Mouse (Mus musculus) kidney, embryonic 16.5 days (tissue): Measurements from ENCODE around the gene Irx3. TPM values are rescaled to one million over a fixed set of nuclear protein-coding genes. Genes with fewer than 3 reads are reported as not detected.

Experiments
- ATAC-seq: fragments of 200-750 bp; cut with Nextera tagmentation; 2 replicates; pipeline ENCODE4 v1.8.0; 2017; ENCODE audit warnings: moderate TSS enrichment; ENCODE audit not compliant: low FRiP score, low TSS enrichment
- H3K27ac ChIP-seq: fragments of 300-500 bp; sonication (generic); 2 replicates; pipeline ENCODE4 v1.5.1; 2014; ENCODE audit warnings: low read length
- H3K27me3 ChIP-seq: fragments of 300-500 bp; sonication (generic); 2 replicates; pipeline ENCODE4 v1.6.1; 2014; ENCODE audit warnings: low read length, control low read depth, mixed read lengths; ENCODE audit not compliant: insufficient read depth
- H3K36me3 ChIP-seq: fragments of 300-500 bp; sonication (generic); 2 replicates; pipeline ENCODE4 v1.6.1; 2014; ENCODE audit warnings: low read length, control low read depth, mixed read lengths; ENCODE audit not compliant: insufficient read depth
- H3K4me1 ChIP-seq: fragments of 300-500 bp; sonication (generic); 2 replicates; pipeline ENCODE4 v1.6.1; 2014; ENCODE audit warnings: low read length, control low read depth, mixed read lengths; ENCODE audit not compliant: insufficient read depth
- H3K4me2 ChIP-seq: fragments of 300-500 bp; sonication (generic); replicated peaks from 2 replicates; pipeline ENCODE4 v1.6.1; 2014; ENCODE audit warnings: low read depth, low read length
- H3K4me3 ChIP-seq: fragments of 300-500 bp; sonication (generic); 2 replicates; pipeline ENCODE4 v1.5.1; 2014; ENCODE audit warnings: mild to moderate bottlenecking, low read length
- H3K9ac ChIP-seq: fragments of 300-500 bp; sonication (generic); replicated peaks from 2 replicates; pipeline ENCODE4 v1.6.1; 2014; ENCODE audit warnings: low read length
- H3K9me3 ChIP-seq: fragments of 300-500 bp; sonication (generic); 2 replicates; pipeline ENCODE4 v1.6.1; 2016; ENCODE audit warnings: low read length, control low read depth
- WGBS: fragments of 180-500 bp; shearing (Covaris S2); extraction: QIAGEN DNeasy Blood & Tissue Kit; methylation state at CpG from one replicate; pipeline ENCODE4 v1.1.7; 2014; 5-methylcytosine and 5-hydroxymethylcytosine counted together
- polyA plus RNA-seq: library from polyadenylated mRNA; unstranded; fragments of >200 nt; fragmentation: Nextera tagmentation; extraction: Ambion mirVana; gene quantifications from 2 replicates; pipeline ENCODE4 v1.2.1, GENCODE M21; 2015

The Irx3 gene
- polyA plus RNA-seq, 1 experiment from 2014 or later, result 14.5 TPM

- no peaks in the 10 kb centered on the region for H3K9me3 ChIP-seq
- no peak overlapping the region for H3K4me3 ChIP-seq
- no peaks in the 10 kb centered on the region for H3K4me1 ChIP-seq
- no peak overlapping the region for H3K27ac ChIP-seq
- no peaks in the 10 kb centered on the region for H3K27me3 ChIP-seq
- no peak overlapping the region for H3K4me2 ChIP-seq
- no peaks in the 10 kb centered on the region for H3K36me3 ChIP-seq
- ATAC-seq, result no peak
- H3K9ac ChIP-seq, result no peak overlapping the region
- 80% methylated on average over 9 of the region's 9 CpGs for WGBS
Observed at GRCm38 (mm10) chr8:91787194-91787895, 14.5 kb downstream of the Irx3 start.

GRCm38 (mm10) chr8:91782940-91783339, 18.9 kb downstream of the Irx3 start:
- no peak overlapping the region for H3K4me3 ChIP-seq
- H3K4me1 ChIP-seq, result no peaks in the 10 kb centered on the region
- no peak overlapping the region for H3K27ac ChIP-seq
- no peaks in the 10 kb centered on the region for H3K9me3 ChIP-seq
- H3K27me3 ChIP-seq, result no peaks in the 10 kb centered on the region
- H3K4me2 ChIP-seq, result no peak overlapping the region
- no peak overlapping the region for H3K9ac ChIP-seq
- no peak for ATAC-seq
- no peaks in the 10 kb centered on the region for H3K36me3 ChIP-seq
- WGBS, result 80% methylated on average over 5 of the region's 5 CpGs

GRCm38 (mm10) chr8:91782201-91782600, 19.7 kb downstream of the Irx3 start:
- no peaks in the 10 kb centered on the region for H3K4me1 ChIP-seq
- no peak for ATAC-seq
- no peak overlapping the region for H3K4me2 ChIP-seq
- H3K9me3 ChIP-seq, result no peaks in the 10 kb centered on the region
- no peaks in the 10 kb centered on the region for H3K27me3 ChIP-seq
- H3K27ac ChIP-seq, result no peak overlapping the region
- no peak overlapping the region for H3K9ac ChIP-seq
- no peaks in the 10 kb centered on the region for H3K36me3 ChIP-seq
- WGBS, result 74% methylated on average over 7 of the region's 7 CpGs
- no peak overlapping the region for H3K4me3 ChIP-seq

GRCm38 (mm10) chr8:91780648-91781047, 21.2 kb downstream of the Irx3 start:
- Histone ChIP-seq H3K9ac (no peak overlapping the region), H3K36me3 (no peaks in the 10 kb centered on the region), H3K27ac (no peak overlapping the region), H3K4me3 (no peak overlapping the region), H3K27me3 (no peaks in the 10 kb centered on the region), H3K4me2 (no peak overlapping the region), H3K9me3 (no peaks in the 10 kb centered on the region), H3K4me1 (no peaks in the 10 kb centered on the region)
- WGBS, result 75% methylated on average over 3 of the region's 3 CpGs
- ATAC-seq, result no peak

GRCm38 (mm10) chr8:91768857-91769256, 33.0 kb downstream of the Irx3 start:
- no peak overlapping the region for H3K27ac ChIP-seq
- H3K27me3 ChIP-seq, result 0 out of 2 replicates have a peak, but pooled peaks cover 4% of the 10 kb centered on the region
- no peaks in the 10 kb centered on the region for H3K4me1 ChIP-seq
- H3K36me3 ChIP-seq, result no peaks in the 10 kb centered on the region
- H3K9me3 ChIP-seq, result no peaks in the 10 kb centered on the region
- H3K4me3 ChIP-seq, result no peak overlapping the region
- ATAC-seq, result no peak
- WGBS, result 69% methylated on average over 6 of the region's 6 CpGs
- no peak overlapping the region for H3K9ac ChIP-seq
- no peak overlapping the region for H3K4me2 ChIP-seq

GRCm38 (mm10) chr8:91765411-91766034, 36.3 kb downstream of the Irx3 start:
- Histone ChIP-seq H3K4me2 (no peak overlapping the region), H3K9me3 (no peaks in the 10 kb centered on the region), H3K4me3 (no peak overlapping the region), H3K27ac (no peak overlapping the region), H3K36me3 (no peaks in the 10 kb centered on the region), H3K4me1 (no peaks in the 10 kb centered on the region), H3K27me3 (no peaks in the 10 kb centered on the region), H3K9ac (no peak overlapping the region)
- 82% methylated on average over 8 of the region's 8 CpGs for WGBS
- ATAC-seq, result no peak

- Histone ChIP-seq H3K27me3 (0 out of 2 replicates have a peak, but pooled peaks cover 3% of the 10 kb centered on the region), H3K4me1 (no peaks in the 10 kb centered on the region), H3K4me2 (no peak overlapping the region), H3K36me3 (no peaks in the 10 kb centered on the region), H3K9me3 (0 out of 2 replicates have a peak, but pooled peaks cover 3% of the 10 kb centered on the region), H3K9ac (no peak overlapping the region), H3K27ac (no peak overlapping the region), H3K4me3 (no peak overlapping the region)
- no peak for ATAC-seq
- WGBS, result 51% methylated on average over 7 of the region's 7 CpGs
Observed at GRCm38 (mm10) chr8:91755566-91755965, 46.3 kb downstream of the Irx3 start.

GRCm38 (mm10) chr8:91755062-91755461, 46.8 kb downstream of the Irx3 start:
- WGBS, result 66% methylated on average over 9 of the region's 9 CpGs
- no peak overlapping the region for H3K27ac ChIP-seq
- no peak overlapping the region for H3K4me3 ChIP-seq
- H3K36me3 ChIP-seq, result no peaks in the 10 kb centered on the region
- 0 out of 2 replicates have a peak, but pooled peaks cover 3% of the 10 kb centered on the region for H3K27me3 ChIP-seq
- H3K9ac ChIP-seq, result no peak overlapping the region
- H3K4me2 ChIP-seq, result no peak overlapping the region
- 0 out of 2 replicates have a peak, but pooled peaks cover 3% of the 10 kb centered on the region for H3K9me3 ChIP-seq
- 0 out of 2 replicates have a peak, but pooled peaks have one; percentile 63 for ATAC-seq
- no peaks in the 10 kb centered on the region for H3K4me1 ChIP-seq

DNA sequence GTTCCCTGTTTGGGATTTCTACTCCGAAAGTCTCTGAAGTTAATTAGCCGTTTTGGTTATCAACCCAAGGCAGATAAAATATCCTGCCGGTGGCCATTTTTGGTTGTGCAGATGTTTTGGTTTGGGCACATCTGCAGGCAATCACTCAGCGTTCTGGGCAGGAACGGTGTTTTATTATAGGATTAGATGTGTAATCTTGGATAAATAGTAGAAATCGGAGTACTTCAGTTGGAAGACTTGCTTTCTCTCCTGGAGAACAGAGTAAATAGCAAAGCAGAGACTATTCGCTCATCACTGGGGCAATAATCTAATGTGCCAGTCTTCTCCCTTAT, 51.1 kb downstream of the Irx3 start:
- Histone ChIP-seq H3K9ac (no peak overlapping the region), H3K4me1 (peaks cover 6% of the 10 kb centered on the region), H3K36me3 (no peaks in the 10 kb centered on the region), H3K4me2 (no peak overlapping the region), H3K4me3 (no peak overlapping the region), H3K9me3 (0 out of 2 replicates have a peak, but pooled peaks cover 3% of the 10 kb centered on the region), H3K27me3 (0 out of 2 replicates have a peak, but pooled peaks cover 8% of the 10 kb centered on the region), H3K27ac (no peak overlapping the region)
- no peak for ATAC-seq
- WGBS, result 66% methylated on average over 7 of the region's 7 CpGs
